Mouse (Mus musculus) liver, adult 2 months (tissue): ENCODE data around the gene Rufy1.

ENCODE experiments used
- CTCF ChIP-seq: fragments of 200-500 bp; IDR thresholded peaks from 2 replicates; pipeline ENCODE4 v1.5.1; 2011; ENCODE audit warnings: low read depth, low read length, control low read depth
- POLR2A ChIP-seq: fragments of 200-500 bp; IDR thresholded peaks from 2 replicates; pipeline ENCODE4 v1.6.1; 2011; ENCODE audit warnings: low read length, control low read depth; ENCODE audit not compliant: insufficient read depth; ENCODE audit errors: extremely low read depth

DNA sequence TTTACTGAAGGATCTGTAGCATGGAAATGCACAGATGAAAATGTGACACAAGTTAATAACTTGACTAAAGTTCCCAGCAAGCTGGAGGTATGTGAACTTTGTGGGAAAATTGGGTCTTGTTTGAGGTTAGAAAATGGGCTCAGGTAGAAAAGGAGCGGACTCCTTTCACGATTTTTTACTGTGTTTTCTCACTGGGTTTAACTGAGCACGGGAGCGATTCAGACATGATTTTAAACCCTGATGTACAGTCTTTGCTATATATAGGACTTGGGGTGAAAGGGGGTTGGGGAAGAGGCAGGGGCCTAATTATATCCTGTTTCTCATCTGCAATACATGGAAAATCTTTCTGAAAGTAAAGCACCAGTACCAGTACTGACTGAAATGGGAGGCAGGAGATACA is 43.2 kb downstream of the Rufy1 start:
- TF ChIP-seq CTCF (no peak), POLR2A (no peak)
